Mouse (Mus musculus): ENCODE data around the gene Pgc. TPM values are rescaled to one million over a fixed set of nuclear protein-coding genes. Genes with fewer than 3 reads are reported as not detected.

Pgc gene
- polyA plus RNA-seq, 1 experiment, result not detected

DNA sequence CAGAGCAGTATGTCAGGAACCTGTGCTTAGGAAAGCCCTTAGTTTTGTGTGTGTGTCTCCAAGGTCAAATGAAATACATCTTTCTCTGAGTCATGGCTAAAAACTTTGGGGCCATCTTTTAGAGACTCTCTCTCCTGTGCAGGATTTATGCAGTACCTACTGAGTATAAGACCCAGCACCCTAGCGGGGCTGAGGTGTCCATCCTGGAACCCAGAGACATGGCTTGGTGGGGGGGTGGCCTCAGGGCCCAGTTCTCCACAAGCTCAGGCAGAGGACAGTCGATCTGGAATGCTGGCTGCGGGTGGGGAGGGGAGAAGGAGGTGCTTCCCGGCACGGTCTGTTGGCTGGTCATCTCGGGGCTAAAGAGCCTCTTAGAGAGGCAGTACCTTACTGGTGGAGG, 29.7 kb downstream of the Pgc start:
- no peak for TF ChIP-seq GATA1 (IDR thresholded peaks at IDR 0.05; ENCODE audit: low read length)

- TF ChIP-seq GATA1 (IDR thresholded peaks at IDR 0.05; ENCODE audit: low read length), result no peak
Observed at GRCm38 (mm10) chr17:47757056-47757610, 30.5 kb downstream of the Pgc start.

DNA sequence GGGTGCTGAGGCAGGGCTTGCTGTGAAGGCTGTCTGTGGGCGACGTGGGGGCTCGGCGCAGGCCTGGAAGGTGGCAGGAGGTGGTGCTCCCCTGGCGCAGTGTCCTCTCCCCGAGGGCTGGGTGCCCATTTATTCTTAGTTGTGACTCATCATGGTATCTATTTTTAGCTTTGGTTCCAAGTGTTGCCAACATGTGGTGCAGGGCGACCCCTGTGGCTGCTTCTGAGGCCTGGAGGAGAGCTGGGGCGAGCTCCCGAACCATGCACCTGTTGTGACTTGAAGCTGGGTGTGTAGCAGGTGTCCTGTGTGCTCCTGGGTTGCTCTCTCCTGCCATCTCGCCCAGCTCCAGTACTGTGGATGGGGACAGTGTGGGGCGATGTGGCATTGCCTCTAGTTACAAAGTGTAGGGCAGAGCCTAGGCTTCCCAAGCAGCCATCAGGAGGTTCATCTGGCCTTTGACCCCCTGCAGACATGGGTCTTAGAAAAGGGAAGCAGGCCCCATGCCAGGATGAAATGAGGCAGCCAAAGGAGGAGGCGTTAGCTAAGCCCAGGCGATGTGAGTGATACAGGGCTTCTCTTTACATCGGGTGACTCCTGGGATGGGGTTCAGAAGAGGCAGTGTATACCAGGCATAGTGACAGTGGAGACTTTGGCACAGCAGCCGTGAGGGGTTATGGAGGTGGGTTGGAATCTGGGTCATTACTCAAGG, 33.2 kb downstream of the Pgc start:
- TF ChIP-seq GATA1 (IDR thresholded peaks at IDR 0.05; ENCODE audit: low read length), result no peak

DNA sequence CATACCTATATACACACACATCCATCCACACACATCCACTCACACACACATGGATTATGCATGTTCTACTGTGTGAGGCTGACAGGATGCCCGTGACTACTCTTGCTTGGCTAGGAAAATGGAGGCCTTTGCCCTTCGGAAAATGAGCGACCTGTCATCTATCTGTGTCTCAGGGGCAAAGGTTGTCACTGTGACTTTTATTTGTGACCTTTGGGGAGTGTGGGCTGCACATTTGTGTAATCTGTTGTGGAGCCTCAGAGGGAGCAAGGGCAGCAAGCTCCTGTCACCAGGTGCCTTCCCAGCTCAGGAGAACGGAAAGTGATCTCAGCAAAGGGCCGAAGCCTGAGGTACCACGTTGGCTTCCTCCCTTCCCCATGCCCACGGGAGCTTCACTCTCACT, 35.4 kb downstream of the Pgc start:
- no peak for TF ChIP-seq GATA1 (IDR thresholded peaks at IDR 0.05; ENCODE audit: low read length)

- no peak for TF ChIP-seq GATA1 (IDR thresholded peaks at IDR 0.05; ENCODE audit: low read length)
Observed at GRCm38 (mm10) chr17:47762518-47763340, 36.1 kb downstream of the Pgc start.

GRCm38 (mm10) chr17:47765986-47766385, 39.3 kb downstream of the Pgc start:
- no peak for TF ChIP-seq GATA1 (IDR thresholded peaks at IDR 0.05; ENCODE audit: low read length)

- no peak for TF ChIP-seq GATA1 (IDR thresholded peaks at IDR 0.05; ENCODE audit: low read length)
Observed at GRCm38 (mm10) chr17:47766407-47767043, 39.9 kb downstream of the Pgc start.

- TF ChIP-seq GATA1 (IDR thresholded peaks at IDR 0.05; ENCODE audit: low read length), result no peak
Observed at GRCm38 (mm10) chr17:47767081-47767455, 40.4 kb downstream of the Pgc start.

- TF ChIP-seq GATA1 (IDR thresholded peaks at IDR 0.05; ENCODE audit: low read length), result no peak
Observed at GRCm38 (mm10) chr17:47767456-47768141, 41.0 kb downstream of the Pgc start.

DNA sequence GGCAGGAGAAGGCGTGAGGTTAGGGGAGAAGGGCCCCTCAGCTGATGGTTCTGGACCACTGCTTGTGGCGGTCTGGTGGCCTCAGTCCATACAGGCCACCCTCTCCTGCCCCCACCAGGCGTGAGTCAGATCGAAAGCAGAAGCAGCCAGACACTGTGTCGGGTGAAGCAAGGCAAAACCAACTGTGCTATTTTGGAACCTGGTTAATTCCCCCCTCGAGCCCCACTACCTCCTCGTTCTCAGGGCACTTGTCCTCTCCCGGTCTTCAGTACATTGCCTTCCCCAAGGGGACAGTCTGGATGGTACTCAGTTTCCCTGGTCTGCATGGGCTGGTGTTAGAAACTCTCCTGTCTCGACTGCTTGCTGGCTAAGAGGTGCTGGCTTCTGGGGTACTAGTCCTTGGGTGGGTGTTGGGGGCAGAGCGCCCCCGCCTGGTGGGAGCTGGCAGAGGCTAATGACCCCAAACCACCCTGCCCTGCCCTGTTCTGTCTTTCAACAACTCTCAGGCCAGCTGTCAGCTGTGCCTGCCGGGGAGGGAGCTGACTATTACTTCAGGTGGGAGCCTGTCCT, 42.1 kb downstream of the Pgc start:
- no peak for TF ChIP-seq GATA1 (IDR thresholded peaks at IDR 0.05; ENCODE audit: low read length)

- TF ChIP-seq GATA1 (IDR thresholded peaks at IDR 0.05; ENCODE audit: low read length), result no peak
Observed at GRCm38 (mm10) chr17:47769389-47770299, 43.0 kb downstream of the Pgc start.

DNA sequence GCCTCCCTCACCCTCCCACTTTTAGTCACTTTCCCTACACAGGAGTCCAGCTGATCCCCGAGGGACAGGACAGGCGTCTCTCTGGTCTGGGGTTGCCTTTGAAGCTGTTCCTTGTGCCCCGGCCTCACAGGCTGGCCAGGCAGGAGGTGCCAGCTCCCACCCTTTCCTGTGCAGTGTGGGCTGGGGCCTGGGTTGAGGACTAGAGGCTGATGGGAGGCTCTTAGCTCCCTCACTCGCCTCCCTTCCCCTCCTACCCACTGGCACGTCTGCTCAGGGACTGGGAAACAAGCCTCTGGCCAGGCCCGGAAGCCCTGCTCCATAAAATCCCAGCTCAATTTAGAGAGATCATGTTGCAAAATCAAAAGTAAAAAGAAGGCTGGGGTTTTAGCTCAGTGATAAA, 47.0 kb downstream of the Pgc start:
- TF ChIP-seq GATA1 (IDR thresholded peaks at IDR 0.05; ENCODE audit: low read length), result no peak

- no peak for TF ChIP-seq GATA1 (IDR thresholded peaks at IDR 0.05; ENCODE audit: low read length)
Observed at GRCm38 (mm10) chr17:47777141-47777540, 50.5 kb downstream of the Pgc start.

DNA sequence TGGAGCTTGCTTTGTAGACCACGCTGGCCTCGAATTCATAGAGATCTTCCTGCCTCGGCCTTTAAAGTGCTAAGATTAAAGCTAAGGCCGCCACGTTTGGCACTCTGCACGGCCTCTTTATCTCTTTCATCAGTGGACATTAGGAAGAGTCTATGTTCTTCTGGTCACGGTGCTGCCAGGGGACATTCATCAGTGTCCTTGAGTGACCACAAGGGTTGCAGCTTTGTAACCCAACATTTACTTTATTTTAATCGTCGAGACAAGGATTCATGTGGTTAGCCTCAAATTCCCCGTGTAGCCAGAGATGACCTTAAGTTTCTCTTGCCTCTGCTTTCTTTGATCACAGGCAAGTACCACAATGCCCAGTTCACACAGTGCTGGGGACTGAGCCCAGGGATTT, 53.8 kb downstream of the Pgc start:
- TF ChIP-seq GATA1 (IDR thresholded peaks at IDR 0.05; ENCODE audit: low read length), result no peak
